Mouse (Mus musculus) limb, embryonic 11.5 days (tissue): ENCODE measurements at regions not wholly inside any gene's neighbourhood (a gene's known extent, or its start where the extent isn't known, plus 50 kb on each side); places are given as distances from the start of the nearest gene placed in this dataset.

Source experiments
- ATAC-seq: fragments of 200-750 bp; cut with Nextera tagmentation; 2 replicates; pipeline ENCODE4 v1.8.0; 2017; ENCODE audit warnings: low read depth; ENCODE audit not compliant: insufficient number of reproducible peaks, low FRiP score, low TSS enrichment
- DNase-seq: peaks from one replicate; pipeline ENCODE4 v3.0.0-alpha.2; 2015; ENCODE audit warnings: low spot score
- H3K27ac ChIP-seq: fragments of 300-500 bp; sonication (generic); replicated peaks from 2 replicates; pipeline ENCODE4 v1.5.1; 2014; ENCODE audit warnings: low read depth, mild to moderate bottlenecking, low read length
- H3K27me3 ChIP-seq: fragments of 300-500 bp; sonication (generic); 2 replicates; pipeline ENCODE4 v1.6.1; 2014; ENCODE audit warnings: mild to moderate bottlenecking, low read length, mixed read lengths; ENCODE audit not compliant: control insufficient read depth, insufficient read depth
- H3K36me3 ChIP-seq: fragments of 300-500 bp; sonication (generic); 2 replicates; pipeline ENCODE4 v1.6.1; 2014; ENCODE audit warnings: mild to moderate bottlenecking, low read length, moderate library complexity, mixed read lengths; ENCODE audit not compliant: control insufficient read depth, insufficient read depth
- H3K4me1 ChIP-seq: fragments of 300-500 bp; sonication (generic); 2 replicates; pipeline ENCODE4 v1.6.1; 2014; ENCODE audit warnings: low read length, mixed read lengths; ENCODE audit not compliant: control insufficient read depth, insufficient read depth
- H3K4me2 ChIP-seq: fragments of 300-500 bp; sonication (generic); 2 replicates; pipeline ENCODE4 v1.6.1; 2014; ENCODE audit warnings: low read depth, mild to moderate bottlenecking, moderate library complexity; ENCODE audit not compliant: severe bottlenecking
- H3K4me3 ChIP-seq: fragments of 300-500 bp; sonication (generic); 2 replicates; pipeline ENCODE4 v1.5.1; 2014; ENCODE audit warnings: low read depth, low read length
- H3K9ac ChIP-seq: fragments of 300-500 bp; sonication (generic); 2 replicates; pipeline ENCODE4 v1.6.1; 2014; ENCODE audit warnings: mild to moderate bottlenecking, low read length
- H3K9me3 ChIP-seq: fragments of 300-500 bp; sonication (generic); 2 replicates; pipeline ENCODE4 v1.6.1; 2016; ENCODE audit warnings: low read length; ENCODE audit not compliant: control insufficient read depth
- WGBS: fragments of 180-500 bp; shearing (Covaris S2); extraction: QIAGEN DNeasy Blood & Tissue Kit; methylation state at CpG from one replicate; pipeline ENCODE4 v1.1.7; 2014; 5-methylcytosine and 5-hydroxymethylcytosine counted together

DNA sequence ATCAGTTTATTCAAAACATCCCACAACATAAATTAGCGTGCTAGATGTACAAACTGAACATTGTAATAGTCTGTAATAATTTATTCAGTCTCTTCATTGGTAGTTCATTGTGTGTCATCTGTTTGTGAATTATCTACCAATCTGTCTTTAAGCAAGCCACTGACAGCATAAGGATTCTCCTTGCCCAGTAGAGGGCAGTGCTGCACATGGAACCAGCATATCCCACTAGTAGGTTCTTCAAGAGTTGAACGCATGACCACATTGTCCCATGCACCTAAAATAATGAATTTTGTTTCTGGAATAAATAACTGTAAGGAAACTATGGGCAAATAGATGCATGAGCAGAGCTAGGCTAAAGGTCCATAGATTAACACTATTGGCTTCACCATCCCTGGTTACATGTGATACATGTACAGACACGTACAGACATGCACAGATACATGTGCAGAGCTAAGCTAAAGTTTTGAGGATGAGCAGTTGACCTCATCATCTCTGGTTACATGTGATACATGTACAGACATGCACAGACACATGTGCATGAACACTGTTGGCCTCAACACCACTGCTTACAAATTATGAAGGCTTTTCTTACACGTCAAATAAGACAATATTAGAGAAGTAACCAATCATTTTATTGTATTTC is 143.0 kb upstream of the Ctnnd2 start:
- Histone ChIP-seq H3K27me3 (no peaks in the 10 kb centered on the region), H3K9me3 (no peaks in the 10 kb centered on the region), H3K27ac (no peak overlapping the region), H3K9ac (no peak overlapping the region), H3K4me1 (no peaks in the 10 kb centered on the region), H3K4me3 (no peak overlapping the region), H3K4me2 (no peak overlapping the region), H3K36me3 (no peaks in the 10 kb centered on the region)
- ATAC-seq = no peak
- DNase-seq = peak; percentile 71
- 63% methylated on average over 4 of the region's 4 CpGs for WGBS

DNA sequence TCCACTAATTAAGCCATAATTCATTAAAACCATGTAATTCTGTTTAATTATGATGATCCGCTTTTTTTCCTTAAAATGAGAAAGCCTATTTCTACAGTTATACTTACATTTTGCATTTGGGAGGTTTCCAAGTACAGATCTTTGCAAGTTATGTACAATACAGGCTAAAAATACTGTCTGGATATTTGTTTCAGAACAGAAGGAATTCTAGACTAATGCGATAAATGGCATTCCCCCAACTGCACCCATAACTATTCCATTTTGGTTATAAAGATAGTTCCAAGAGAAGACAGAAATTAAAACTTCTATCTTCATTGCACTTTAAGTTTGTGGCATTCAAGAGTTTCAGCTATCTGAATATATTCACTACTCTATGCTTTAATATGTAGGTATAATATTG is 137.0 kb upstream of the Ctnnd2 start:
- H3K9me3 ChIP-seq = no peaks in the 10 kb centered on the region
- DNase-seq (no peak), ATAC-seq (no peak)
- H3K27me3 ChIP-seq = no peaks in the 10 kb centered on the region
- H3K36me3 ChIP-seq = no peaks in the 10 kb centered on the region
- H3K4me3 ChIP-seq = no peak overlapping the region
- WGBS = 98% methylated on average over 2 of the region's 2 CpGs
- no peak overlapping the region for H3K9ac ChIP-seq
- no peak overlapping the region for H3K4me2 ChIP-seq
- no peaks in the 10 kb centered on the region for H3K4me1 ChIP-seq
- no peak overlapping the region for H3K27ac ChIP-seq

- Histone ChIP-seq H3K4me2 (no peak overlapping the region), H3K9ac (no peak overlapping the region), H3K4me3 (no peak overlapping the region), H3K4me1 (no peaks in the 10 kb centered on the region), H3K9me3 (no peaks in the 10 kb centered on the region), H3K36me3 (no peaks in the 10 kb centered on the region), H3K27me3 (no peaks in the 10 kb centered on the region), H3K27ac (no peak overlapping the region)
- no peak for DNase-seq
- ATAC-seq = no peak
- 89% methylated on average over 5 of the region's 5 CpGs for WGBS
Observed at GRCm38 (mm10) chr15:30050851-30051250, 121.5 kb upstream of the Ctnnd2 start.

DNA sequence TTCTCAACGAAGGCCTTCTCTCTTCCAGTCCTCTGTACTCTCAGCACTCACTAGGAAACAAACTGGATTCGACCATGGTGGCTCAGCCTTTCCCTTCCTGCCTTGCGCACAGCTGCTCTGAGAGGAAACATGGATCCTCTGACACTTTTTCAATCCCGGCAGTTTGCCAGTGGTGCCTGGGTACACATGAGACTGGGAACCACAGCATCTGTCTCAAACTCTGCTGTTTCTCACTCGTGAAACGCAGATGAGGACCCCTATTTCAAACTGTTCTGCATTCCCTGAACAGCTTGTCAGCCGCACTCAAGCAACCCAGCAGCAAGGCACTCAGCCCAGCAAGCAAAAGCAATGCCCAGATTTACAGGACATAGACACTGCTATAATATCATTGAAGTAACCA is 112.6 kb upstream of the Ctnnd2 start:
- WGBS = 83% methylated on average over 7 of the region's 7 CpGs
- Histone ChIP-seq H3K9me3 (no peaks in the 10 kb centered on the region), H3K27ac (no peak overlapping the region), H3K4me3 (no peak overlapping the region), H3K27me3 (no peaks in the 10 kb centered on the region), H3K4me2 (no peak overlapping the region), H3K4me1 (no peaks in the 10 kb centered on the region), H3K36me3 (no peaks in the 10 kb centered on the region), H3K9ac (no peak overlapping the region)
- DNase-seq (no peak), ATAC-seq (no peak)

DNA sequence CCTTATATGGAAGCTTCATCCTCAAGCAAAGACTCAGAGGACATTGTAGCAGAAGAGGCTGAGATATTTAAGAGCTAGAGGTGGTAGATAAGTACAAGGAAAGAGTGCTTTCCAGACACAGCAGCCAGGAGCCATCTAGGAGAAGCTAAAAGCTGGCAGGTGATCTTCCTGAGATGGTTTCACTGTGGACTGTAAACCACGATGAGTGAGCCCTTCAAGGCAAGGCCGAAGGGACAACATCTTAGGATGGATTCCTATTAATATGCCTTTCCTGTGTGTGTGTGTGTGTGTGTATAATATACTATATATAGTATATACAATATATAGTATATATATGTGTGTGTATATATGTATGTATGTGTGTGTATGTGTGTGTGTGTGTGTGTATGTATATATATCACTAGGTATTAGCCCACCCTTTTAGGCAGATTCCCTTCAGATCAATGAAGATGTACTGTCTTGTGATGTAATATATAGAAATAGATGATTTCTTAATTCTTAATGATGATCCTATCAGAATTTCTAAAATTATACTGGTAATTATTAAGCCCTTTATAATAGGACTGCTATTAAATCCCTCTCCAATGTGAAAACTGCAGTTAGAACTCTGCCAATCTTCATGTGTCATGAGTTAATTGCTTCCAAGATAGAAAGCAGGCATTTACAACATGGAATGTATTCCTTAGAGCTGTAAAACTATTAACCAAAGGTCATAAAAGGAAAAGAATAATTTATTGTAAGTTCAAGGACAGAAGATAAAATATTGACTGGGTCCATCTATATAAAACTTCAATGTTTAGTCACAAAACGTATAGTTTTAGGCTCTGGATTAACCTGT is 111.7 kb upstream of the Ctnnd2 start:
- Histone ChIP-seq H3K9ac (no peak overlapping the region), H3K9me3 (no peaks in the 10 kb centered on the region), H3K27me3 (no peaks in the 10 kb centered on the region), H3K36me3 (no peaks in the 10 kb centered on the region), H3K4me3 (no peak overlapping the region), H3K27ac (no peak overlapping the region), H3K4me2 (no peak overlapping the region), H3K4me1 (no peaks in the 10 kb centered on the region)
- ATAC-seq (no peak), DNase-seq (no peak)
- WGBS = 76% methylated on average over 3 of the region's 3 CpGs

GRCm38 (mm10) chr15:30071668-30072067 is 100.7 kb upstream of the Ctnnd2 start:
- H3K9me3 ChIP-seq = no peaks in the 10 kb centered on the region
- ATAC-seq = no peak
- H3K27ac ChIP-seq = no peak overlapping the region
- H3K4me1 ChIP-seq = no peaks in the 10 kb centered on the region
- 62% methylated on average over 2 of the region's 2 CpGs for WGBS
- H3K4me3 ChIP-seq = no peak overlapping the region
- H3K36me3 ChIP-seq = no peaks in the 10 kb centered on the region
- no peaks in the 10 kb centered on the region for H3K27me3 ChIP-seq
- DNase-seq = no peak
- H3K9ac ChIP-seq = no peak overlapping the region
- no peak overlapping the region for H3K4me2 ChIP-seq

DNA sequence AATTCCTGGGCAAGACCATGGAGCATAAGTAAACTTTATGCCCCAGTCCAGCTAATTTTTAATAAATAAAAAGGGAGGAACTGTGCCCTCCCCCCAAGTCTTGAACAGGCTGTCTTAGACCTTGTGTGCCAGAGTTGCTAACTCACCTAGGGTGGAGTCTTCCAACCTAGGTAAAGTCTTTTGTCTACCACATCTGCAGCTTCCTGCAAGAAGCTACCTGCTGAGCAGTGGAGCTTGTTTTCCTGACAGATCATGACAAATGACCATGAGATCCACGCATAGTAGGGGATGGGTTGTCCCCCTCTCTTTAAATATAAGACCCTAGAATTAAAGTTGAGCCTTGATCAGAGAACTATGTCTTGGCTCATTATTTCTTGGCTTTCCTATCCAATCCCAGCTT is 100.1 kb upstream of the Ctnnd2 start:
- no peaks in the 10 kb centered on the region for H3K9me3 ChIP-seq
- H3K4me2 ChIP-seq = no peak overlapping the region
- no peak overlapping the region for H3K9ac ChIP-seq
- no peaks in the 10 kb centered on the region for H3K4me1 ChIP-seq
- no peak for ATAC-seq
- no peaks in the 10 kb centered on the region for H3K27me3 ChIP-seq
- DNase-seq = no peak
- WGBS = 56% methylated on average over 1 of the region's 1 CpGs
- no peak overlapping the region for H3K4me3 ChIP-seq
- no peak overlapping the region for H3K27ac ChIP-seq
- no peaks in the 10 kb centered on the region for H3K36me3 ChIP-seq

DNA sequence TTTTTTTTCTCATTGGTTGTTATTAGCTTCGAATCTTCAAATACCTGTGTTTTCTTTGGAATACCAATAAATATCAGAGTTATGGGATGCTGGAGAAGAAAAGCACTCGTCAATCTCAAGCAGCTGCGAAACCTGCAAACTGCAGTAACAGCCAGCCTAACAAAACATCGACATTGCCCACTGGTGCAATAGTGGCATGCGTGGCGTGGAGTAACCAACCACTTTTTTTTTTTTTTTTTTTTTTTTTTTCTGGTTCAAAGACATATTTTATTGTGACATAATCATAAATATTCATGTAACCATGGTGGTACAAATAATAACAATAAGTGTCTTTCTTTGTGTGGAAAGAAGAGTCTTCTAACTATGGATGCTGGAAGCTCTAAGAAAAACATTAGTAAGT is 85.3 kb upstream of the Ctnnd2 start:
- Histone ChIP-seq H3K4me1 (no peaks in the 10 kb centered on the region), H3K36me3 (no peaks in the 10 kb centered on the region), H3K9ac (no peak overlapping the region), H3K27me3 (no peaks in the 10 kb centered on the region), H3K9me3 (no peaks in the 10 kb centered on the region), H3K4me3 (no peak overlapping the region), H3K4me2 (no peak overlapping the region), H3K27ac (no peak overlapping the region)
- 89% methylated on average over 6 of the region's 6 CpGs for WGBS
- ATAC-seq (no peak), DNase-seq (no peak)
